Mouse (Mus musculus) embryonic stem cell, embryonic (primary cell): ENCODE data around the gene Clba1.

Experiments
- CTCF ChIA-PET, 4 experiments: fragments of 300-600 bp in 2 of 4; fragments of 350-600 bp in 2 of 4; sonication (Branson Sonifier 250); formaldehyde crosslinking; loops; one replicate each; lab custom pipeline; 2022; ENCODE audit warnings: inconsistent platforms in 2 of 4; lab: Charles Lee
- POLR2A ChIA-PET, 4 experiments: fragments of 300-600 bp in 2 of 4; fragments of 350-600 bp in 2 of 4; sonication (Branson Sonifier 250); formaldehyde crosslinking; loops; one replicate each; lab custom pipeline; 2022; ENCODE audit warnings: antibody characterized with exemption in 4 of 4, inconsistent platforms in 1 of 4; lab: Charles Lee

Gene Clba1

DNA sequence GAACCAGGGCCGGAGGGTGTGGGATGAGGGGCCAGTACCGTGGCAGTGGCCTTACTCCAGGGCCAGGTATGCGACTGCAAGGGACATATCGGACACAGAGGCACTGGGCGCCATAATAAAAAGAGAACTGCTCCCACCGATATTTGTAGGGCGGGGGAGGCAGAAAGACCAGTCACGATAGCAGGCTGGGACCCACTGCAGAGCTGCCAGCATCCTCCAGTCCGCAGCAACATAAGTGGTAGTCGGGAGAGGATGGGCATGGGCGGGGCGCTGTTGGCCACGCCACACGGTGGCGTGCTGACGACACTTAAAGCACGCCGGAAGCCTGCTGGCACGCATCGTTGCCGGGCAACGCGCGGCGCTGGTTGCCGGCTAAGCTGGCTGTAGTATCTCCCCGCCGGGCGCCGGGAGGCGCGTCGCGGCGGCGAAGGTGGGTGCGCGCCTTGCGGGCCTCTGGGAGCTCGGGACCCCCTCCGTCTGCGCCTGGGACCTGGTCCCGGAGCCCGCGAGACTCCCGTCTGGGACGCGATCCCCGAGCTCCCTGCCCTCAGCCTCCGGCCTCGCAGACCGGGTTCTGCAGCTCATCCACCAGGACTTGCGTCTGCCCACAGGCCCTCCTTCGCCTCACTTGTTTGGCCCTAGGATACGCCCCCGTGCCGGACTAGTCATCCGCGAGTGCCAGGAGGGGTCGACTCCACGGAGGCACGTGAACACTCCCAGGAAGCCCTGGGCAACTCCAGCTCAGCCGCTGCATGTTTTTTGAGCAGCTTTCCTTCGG lies at the start of gene Clba1:
Gene Clba1, plus strand, starts transcription at position 351 of the 778 bp plus-strand sequence.
- POLR2A ChIA-PET: interaction anchor here (0.5 to 31.6 kb wide), 30 partner anchors 9 to 299 kb away, joined by 3 to 488 read pairs (median 4); partner anchors contain the start of genes Cdca4 (in 3 of the 4), Brf1 (in 1 of the 4), Btbd6 (in 1 of the 4) and Nudt14 (in 1 of the 4)
- CTCF ChIA-PET: interaction anchor here (0.5 to 2.5 kb wide), 28 partner anchors 8 to 412 kb away, joined by 3 to 18 read pairs (median 4); partner anchors contain the start of genes Brf1 (in 1 of the 4) and Cdca4 (in 1 of the 4)

DNA sequence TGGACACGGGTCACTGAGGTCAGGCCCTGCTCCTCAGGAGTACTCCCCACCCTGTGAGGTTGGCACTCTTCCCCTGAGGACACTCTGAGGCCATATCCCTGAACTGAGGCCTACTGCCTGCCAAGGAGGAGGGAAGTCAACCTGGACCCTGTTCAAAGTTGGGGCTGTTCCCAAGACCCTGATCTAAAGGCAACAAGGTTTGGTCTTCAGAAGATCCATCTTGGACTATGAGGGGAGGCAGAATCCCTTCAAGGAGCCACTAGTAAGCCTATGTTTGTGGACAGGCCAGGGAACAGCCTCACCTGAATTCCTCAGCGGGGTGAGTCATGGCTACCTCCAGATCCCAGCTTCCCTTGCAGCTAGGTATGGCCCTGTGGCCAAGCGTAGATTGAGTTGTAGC lies 49.3 kb upstream of the Clba1 start:
- ChIA-PET POLR2A (interaction anchor here in 2 of 4 experiments (1.1 to 2.0 kb wide), 3 partner anchors 10 to 62 kb away, joined by 3 to 10 read pairs (median 8); no protein-coding TSS in a partner anchor), CTCF (interaction anchor here (0.5 to 1.3 kb wide), 8 partner anchors 11 to 362 kb away, joined by 3 to 7 read pairs (median 4); no protein-coding TSS in a partner anchor)

DNA sequence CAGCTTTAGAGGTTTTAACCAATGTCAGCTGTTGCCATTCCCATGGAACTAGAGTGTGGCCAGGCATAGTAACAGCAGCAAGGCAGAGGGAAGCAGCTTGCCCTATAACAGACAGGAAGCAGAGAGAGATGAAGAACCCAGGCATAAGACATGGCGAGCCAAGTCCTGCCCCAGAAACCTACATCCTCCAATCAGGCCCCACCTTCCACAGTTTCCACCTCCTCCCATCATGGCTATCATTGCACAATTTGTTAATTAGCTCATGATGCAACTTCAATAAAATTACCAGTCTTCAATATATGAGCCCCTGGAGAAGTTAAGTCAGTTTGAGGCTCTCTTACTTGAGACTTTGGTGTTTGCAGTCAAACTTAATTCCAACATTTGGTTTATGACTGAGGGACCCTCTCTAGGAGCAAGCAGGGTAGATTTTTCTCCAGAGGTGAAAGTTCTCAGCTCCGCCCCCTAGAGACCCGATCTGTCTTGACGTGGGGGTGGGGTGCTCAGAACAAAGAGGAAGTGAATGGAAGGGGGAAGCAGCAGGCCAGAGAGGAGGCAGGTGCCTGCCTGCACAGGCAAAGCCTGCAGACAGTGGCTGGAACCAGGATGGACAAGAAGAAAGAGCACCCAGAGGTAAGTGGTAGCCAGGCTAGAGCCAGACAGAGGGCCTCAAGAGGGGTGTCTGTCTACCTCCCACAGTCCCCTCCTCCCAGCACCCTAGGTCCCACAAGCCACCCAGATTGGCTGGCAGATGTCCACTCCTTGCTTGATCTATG lies 48.4 kb upstream of the Clba1 start, which contains the start of gene Pld4:
Gene Pld4, plus strand, starts transcription at position 502 of the 773 bp plus-strand sequence.
- ChIA-PET CTCF (interaction anchor here in 3 of 4 experiments (0.9 to 1.5 kb wide), 13 partner anchors 12 to 84 kb away, joined by 3 to 6 read pairs (median 3); no protein-coding TSS in a partner anchor), POLR2A (interaction anchor here in 2 of 4 experiments (0.5 to 2.0 kb wide), 6 partner anchors 9 to 364 kb away, joined by 3 to 10 read pairs (median 6); no protein-coding TSS in a partner anchor)

DNA sequence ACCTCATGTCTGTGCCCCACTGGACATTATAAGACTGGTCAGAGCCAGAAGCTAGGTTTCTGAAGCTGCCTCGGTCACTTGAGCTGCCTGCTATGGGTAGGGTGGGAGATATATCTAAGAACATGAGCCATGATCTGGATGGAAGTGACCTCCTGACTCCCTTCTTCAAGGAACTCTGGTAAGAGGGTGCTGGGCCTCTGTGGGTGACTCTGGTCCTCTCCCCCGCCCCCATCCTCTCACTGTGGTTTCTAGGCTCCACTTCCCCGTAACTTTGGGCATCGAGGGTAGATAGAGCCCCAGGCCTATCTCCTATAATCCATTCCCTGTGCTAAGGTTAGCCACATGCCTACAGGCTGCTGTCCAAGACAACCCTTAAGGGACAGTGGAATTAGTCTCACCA lies 47.3 kb upstream of the Clba1 start:
- POLR2A ChIA-PET: interaction anchor here in 2 of 4 experiments (0.9 to 2.0 kb wide), 4 partner anchors 8 to 33 kb away, joined by 3 to 8 read pairs (median 6); no protein-coding TSS in a partner anchor
- CTCF ChIA-PET: interaction anchor here in 2 of 4 experiments (1.1 to 1.5 kb wide), 3 partner anchors 13 to 83 kb away, joined by 3 to 6 read pairs (median 3); no protein-coding TSS in a partner anchor

DNA sequence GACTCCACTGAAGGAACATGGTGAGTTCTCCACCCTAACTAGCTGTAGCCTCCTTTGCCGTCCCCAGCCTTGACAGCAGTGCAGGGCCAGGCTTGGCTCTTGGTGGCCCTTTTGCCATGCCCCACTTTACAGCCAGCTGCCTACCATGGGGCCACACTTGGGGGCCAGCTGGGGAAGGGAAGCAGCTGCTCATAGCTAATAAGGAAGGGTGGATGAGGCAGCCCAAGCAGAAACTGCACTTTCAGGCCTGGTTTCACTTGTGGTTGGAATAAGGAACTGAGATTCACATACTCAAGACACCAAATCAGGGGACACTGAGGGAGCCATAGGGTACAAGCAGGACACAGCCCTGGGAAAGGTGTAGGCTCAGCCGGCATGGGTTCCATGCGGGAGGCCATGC lies 46.7 kb upstream of the Clba1 start:
- CTCF ChIA-PET: interaction anchor here in 1 of 4 experiments (1.5 kb wide), 1 partner anchor 15 kb away, joined by 6 read pairs; no protein-coding TSS in a partner anchor
- POLR2A ChIA-PET: interaction anchor here in 3 of 4 experiments (0.8 to 1.0 kb wide), 4 partner anchors 11 to 32 kb away, joined by 3 to 4 read pairs (median 4); no protein-coding TSS in a partner anchor

GRCm38 (mm10) chr12:112763176-112763575 lies 45.6 kb upstream of the Clba1 start:
- CTCF ChIA-PET: interaction anchor here in 1 of 4 experiments (1.5 kb wide), 1 partner anchor 17 kb away, joined by 4 read pairs; no protein-coding TSS in a partner anchor

GRCm38 (mm10) chr12:112764141-112764540 lies 44.6 kb upstream of the Clba1 start:
- POLR2A ChIA-PET: interaction anchor here in 2 of 4 experiments (0.8 to 1.2 kb wide), 2 partner anchors 31 to 34 kb away, joined by 3 read pairs; no protein-coding TSS in a partner anchor
- CTCF ChIA-PET: no interaction called here

More at GRCm38 (mm10) chr12:112763176-112763575, 45.6 kb upstream of the Clba1 start:
- POLR2A ChIA-PET: interaction anchor here in 3 of 4 experiments (0.8 to 1.2 kb wide), 4 partner anchors 19 to 288 kb away, joined by 3 to 4 read pairs (median 3); no protein-coding TSS in a partner anchor

GRCm38 (mm10) chr12:112764991-112765390 lies 43.7 kb upstream of the Clba1 start:
- CTCF ChIA-PET: no interaction called here

GRCm38 (mm10) chr12:112766586-112766985 lies 42.2 kb upstream of the Clba1 start:
- POLR2A ChIA-PET: no interaction called here
- CTCF ChIA-PET: no interaction called here

More at GRCm38 (mm10) chr12:112764991-112765390, 43.7 kb upstream of the Clba1 start:
- POLR2A ChIA-PET: interaction anchor here in 1 of 4 experiments (1.2 kb wide), 1 partner anchor 9 kb away, joined by 3 read pairs; no protein-coding TSS in a partner anchor

GRCm38 (mm10) chr12:112767036-112767890 lies 41.5 kb upstream of the Clba1 start:
- ChIA-PET POLR2A (no interaction called here), CTCF (no interaction called here)

DNA sequence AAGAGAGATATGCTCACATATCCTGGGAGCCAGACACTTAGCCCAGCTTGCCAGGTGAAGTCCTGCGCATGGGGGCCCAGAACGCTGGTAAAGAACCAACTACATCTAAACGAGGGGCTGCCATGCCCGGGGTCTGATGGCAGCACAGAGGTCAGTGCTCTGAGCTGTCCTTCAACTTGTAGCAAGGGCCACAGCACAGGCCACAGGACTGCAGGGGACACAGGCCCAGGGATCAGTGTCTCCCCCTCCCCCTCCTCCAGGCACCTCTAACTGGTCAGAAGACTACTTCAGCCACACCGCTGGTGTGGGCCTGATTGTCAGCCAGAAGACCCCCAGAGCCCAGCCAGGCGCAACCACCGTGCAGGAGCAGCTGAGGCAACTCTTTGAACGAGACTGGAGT lies 40.6 kb upstream of the Clba1 start:
- CTCF ChIA-PET: interaction anchor here in 2 of 4 experiments (0.6 to 1.3 kb wide), 2 partner anchors 23 to 105 kb away, joined by 3 read pairs; no protein-coding TSS in a partner anchor
- POLR2A ChIA-PET: interaction anchor here in 1 of 4 experiments (1.0 kb wide), 1 partner anchor 25 kb away, joined by 3 read pairs; no protein-coding TSS in a partner anchor

DNA sequence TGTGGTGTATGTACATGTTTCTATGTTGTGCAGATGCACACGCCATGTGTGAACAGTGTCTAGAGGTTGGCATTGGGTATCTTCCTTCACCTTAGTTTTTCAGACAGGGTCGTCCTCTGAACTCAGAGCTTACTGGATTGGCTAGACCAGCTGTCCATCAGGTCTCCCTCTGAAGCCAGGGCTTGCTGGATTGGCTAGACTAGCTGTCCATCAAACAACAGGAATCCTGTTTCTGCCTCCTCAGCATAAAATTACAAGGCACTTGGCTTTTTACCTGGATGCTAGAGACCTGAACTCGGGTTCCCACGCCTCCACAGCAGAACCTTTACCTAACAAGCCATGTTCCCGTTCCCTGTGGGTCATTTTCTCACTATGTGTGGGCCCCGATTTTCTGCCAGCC lies 39.7 kb upstream of the Clba1 start:
- ChIA-PET CTCF (interaction anchor here in 2 of 4 experiments (0.6 to 1.3 kb wide), 2 partner anchors 22 to 104 kb away, joined by 3 read pairs; no protein-coding TSS in a partner anchor), POLR2A (interaction anchor here in 2 of 4 experiments (1.0 to 1.9 kb wide), 2 partner anchors 9 to 24 kb away, joined by 3 to 8 read pairs; partner anchors contain the start of gene Pld4 (in 1 of the 2))

- POLR2A ChIA-PET: interaction anchor here in 3 of 4 experiments (0.5 to 1.9 kb wide), 4 partner anchors 9 to 213 kb away, joined by 3 to 8 read pairs (median 3); partner anchors contain the start of gene Pld4 (in 1 of the 3)
- CTCF ChIA-PET: no interaction called here
Observed at GRCm38 (mm10) chr12:112769751-112770150, 39.0 kb upstream of the Clba1 start.

GRCm38 (mm10) chr12:112770396-112770795 lies 38.3 kb upstream of the Clba1 start:
- ChIA-PET POLR2A (interaction anchor here in 3 of 4 experiments (1.1 to 1.9 kb wide), 3 partner anchors 10 to 27 kb away, joined by 3 to 8 read pairs (median 3); partner anchors contain the start of gene Pld4 (in 1 of the 3)), CTCF (interaction anchor here in 2 of 4 experiments (0.6 to 1.4 kb wide), 2 partner anchors 23 to 26 kb away, joined by 5 to 6 read pairs; no protein-coding TSS in a partner anchor)

- CTCF ChIA-PET: interaction anchor here in 1 of 4 experiments (0.9 kb wide), 1 partner anchor 26 kb away, joined by 4 read pairs; no protein-coding TSS in a partner anchor
- POLR2A ChIA-PET: interaction anchor here in 2 of 4 experiments (1.0 to 2.4 kb wide), 2 partner anchors 22 to 25 kb away, joined by 5 to 8 read pairs; no protein-coding TSS in a partner anchor
Observed at GRCm38 (mm10) chr12:112772306-112772705, 36.4 kb upstream of the Clba1 start.

GRCm38 (mm10) chr12:112773366-112773765 lies 35.4 kb upstream of the Clba1 start:
- CTCF ChIA-PET: interaction anchor here in 1 of 4 experiments (1.3 kb wide), 1 partner anchor 66 kb away, joined by 3 read pairs; no protein-coding TSS in a partner anchor
- POLR2A ChIA-PET: interaction anchor here in 2 of 4 experiments (1.0 to 2.4 kb wide), 4 partner anchors 18 to 231 kb away, joined by 3 to 8 read pairs (median 4); no protein-coding TSS in a partner anchor
